Mouse (Mus musculus): ENCODE measurements at regions not wholly inside any gene's neighbourhood (a gene's known extent, or its start where the extent isn't known, plus 50 kb on each side); places are given as distances from the start of the nearest gene placed in this dataset.

DNA sequence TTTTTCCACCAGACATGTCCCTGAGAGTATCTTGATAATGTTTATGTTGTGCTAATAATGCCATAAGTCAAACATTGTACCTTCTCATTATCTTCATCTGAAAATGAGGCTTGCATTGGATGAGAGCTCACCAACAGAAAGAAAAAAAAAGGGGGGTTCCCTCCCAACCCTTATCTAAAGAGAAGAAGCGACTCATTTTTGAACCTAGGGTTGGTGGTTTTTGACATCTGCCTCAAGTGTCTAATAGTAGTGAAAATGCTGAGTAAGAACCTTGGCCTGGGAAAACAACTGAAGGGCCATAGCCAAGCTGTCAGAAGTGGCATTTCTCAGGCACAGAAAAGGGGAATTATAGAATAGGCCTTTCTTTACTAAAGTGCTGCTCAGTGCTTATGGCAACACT lies 577.3 kb downstream of the Adgrl2 start:
- H3K36me3 ChIP-seq (ENCODE audit: control insufficient read depth, insufficient read depth, low read length): no peaks in the 10 kb centered on the region
- TF ChIP-seq CTCF (IDR thresholded peaks at IDR 0.05; ENCODE audit: extremely low read depth, insufficient read length, insufficient replicate concordance, low read depth, low read length): no peak
- no peak for TF ChIP-seq POLR2A (IDR thresholded peaks at IDR 0.05; ENCODE audit: low read depth, low read length)
- no peaks in the 10 kb centered on the region for H3K27me3 ChIP-seq (ENCODE audit: control insufficient read depth, insufficient read depth, low read length)
- H3K4me3 ChIP-seq (ENCODE audit: low read depth, low read length): no peak overlapping the region
- H3K27ac ChIP-seq (ENCODE audit: insufficient read depth, low read depth, low read length): no peak overlapping the region
- H3K4me1 ChIP-seq (ENCODE audit: control insufficient read depth, insufficient read depth, insufficient read length, low read length): 0 out of 2 replicates have a peak, but pooled peaks cover 1% of the 10 kb centered on the region
- WGBS: 76% methylated on average over 1 of the region's 1 CpGs

DNA sequence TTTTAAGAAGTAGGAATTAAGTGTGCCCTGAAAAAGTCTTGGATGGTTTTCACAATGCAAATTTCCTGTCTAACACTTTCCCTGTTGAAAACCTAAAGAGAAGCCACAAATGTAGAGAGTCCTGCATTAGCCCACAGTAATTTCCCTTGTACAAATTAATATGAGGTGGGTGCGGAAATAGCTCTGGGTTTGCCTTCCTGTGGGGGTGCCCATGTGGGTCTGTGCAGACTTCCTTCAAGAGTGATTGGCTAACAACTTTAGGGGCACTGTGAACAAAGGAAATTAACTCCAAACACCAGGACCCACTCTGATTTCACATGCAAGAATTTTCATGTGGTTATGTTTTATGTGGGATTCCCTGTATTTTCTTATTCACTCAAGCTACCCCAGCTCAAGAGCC lies 578.2 kb downstream of the Adgrl2 start:
- H3K27me3 ChIP-seq (ENCODE audit: control insufficient read depth, insufficient read depth, low read length): no peaks in the 10 kb centered on the region
- H3K27ac ChIP-seq (ENCODE audit: insufficient read depth, low read depth, low read length): no peak overlapping the region
- H3K4me1 ChIP-seq (ENCODE audit: control insufficient read depth, insufficient read depth, insufficient read length, low read length): no peaks in the 10 kb centered on the region
- H3K4me3 ChIP-seq (ENCODE audit: low read depth, low read length): no peak overlapping the region
- TF ChIP-seq POLR2A (IDR thresholded peaks at IDR 0.05; ENCODE audit: low read depth, low read length): no peak
- TF ChIP-seq CTCF (IDR thresholded peaks at IDR 0.05; ENCODE audit: extremely low read depth, insufficient read length, insufficient replicate concordance, low read depth, low read length): no peak
- no peaks in the 10 kb centered on the region for H3K36me3 ChIP-seq (ENCODE audit: control insufficient read depth, insufficient read depth, low read length)
- 87% methylated on average over 1 of the region's 1 CpGs for WGBS

DNA sequence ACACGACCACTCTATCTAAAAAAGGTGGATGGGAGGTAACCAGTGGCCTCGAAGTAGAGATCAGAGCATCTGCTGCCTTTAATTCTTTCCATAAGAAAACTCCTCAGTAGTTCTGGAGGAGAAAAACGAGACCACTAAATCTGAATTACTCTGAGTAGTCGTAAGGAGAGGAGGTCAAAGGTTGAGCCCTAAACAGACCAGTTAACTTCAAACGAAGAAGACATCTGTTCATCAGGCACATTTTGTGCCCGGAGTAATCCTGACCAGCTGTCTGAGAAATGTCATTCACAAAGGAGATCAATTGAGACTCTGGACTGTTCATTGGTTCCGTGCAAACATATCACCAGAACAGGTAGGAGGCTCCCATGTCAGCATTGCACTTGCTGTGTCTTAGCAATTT lies 592.0 kb downstream of the Adgrl2 start:
- Histone ChIP-seq H3K4me1 (ENCODE audit: control insufficient read depth, insufficient read depth, insufficient read length, low read length) (no peaks in the 10 kb centered on the region), H3K27ac (ENCODE audit: insufficient read depth, low read depth, low read length) (no peak overlapping the region), H3K4me3 (ENCODE audit: low read depth, low read length) (no peak overlapping the region), H3K27me3 (ENCODE audit: control insufficient read depth, insufficient read depth, low read length) (no peaks in the 10 kb centered on the region), H3K36me3 (ENCODE audit: control insufficient read depth, insufficient read depth, low read length) (no peaks in the 10 kb centered on the region)
- TF ChIP-seq CTCF (IDR thresholded peaks at IDR 0.05; ENCODE audit: extremely low read depth, insufficient read length, insufficient replicate concordance, low read depth, low read length): no peak
- no peak for TF ChIP-seq POLR2A (IDR thresholded peaks at IDR 0.05; ENCODE audit: low read depth, low read length)
- WGBS: 39% methylated on average over 7 of the region's 7 CpGs

DNA sequence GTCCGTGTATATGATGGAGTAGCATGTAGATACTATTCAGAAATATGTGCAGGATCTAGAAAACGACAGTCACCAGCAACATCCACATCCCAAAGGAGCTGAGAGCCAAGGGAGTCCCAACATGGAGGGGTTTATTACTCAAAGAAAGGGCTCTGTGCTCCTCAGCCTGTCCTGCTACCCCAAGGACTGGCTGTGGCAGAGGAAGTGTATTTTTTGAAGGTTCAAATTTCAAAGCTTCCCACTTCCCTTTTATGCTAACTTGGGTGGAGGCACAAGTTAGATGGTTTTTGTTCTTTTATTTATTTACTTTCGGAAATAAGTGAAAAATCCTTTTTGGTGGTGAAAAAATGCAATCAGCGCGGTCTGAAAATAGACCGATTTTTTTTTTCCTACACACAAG lies 602.8 kb downstream of the Adgrl2 start:
- no peak overlapping the region for H3K4me3 ChIP-seq (ENCODE audit: low read depth, low read length)
- no peaks in the 10 kb centered on the region for H3K36me3 ChIP-seq (ENCODE audit: control insufficient read depth, insufficient read depth, low read length)
- H3K27ac ChIP-seq (ENCODE audit: insufficient read depth, low read depth, low read length): no peak overlapping the region
- 74% methylated on average over 6 of the region's 6 CpGs for WGBS
- H3K27me3 ChIP-seq (ENCODE audit: control insufficient read depth, insufficient read depth, low read length): no peaks in the 10 kb centered on the region
- H3K4me1 ChIP-seq (ENCODE audit: control insufficient read depth, insufficient read depth, insufficient read length, low read length): no peaks in the 10 kb centered on the region
- no peak for TF ChIP-seq POLR2A (IDR thresholded peaks at IDR 0.05; ENCODE audit: low read depth, low read length)
- TF ChIP-seq CTCF (IDR thresholded peaks at IDR 0.05; ENCODE audit: extremely low read depth, insufficient read length, insufficient replicate concordance, low read depth, low read length): no peak

DNA sequence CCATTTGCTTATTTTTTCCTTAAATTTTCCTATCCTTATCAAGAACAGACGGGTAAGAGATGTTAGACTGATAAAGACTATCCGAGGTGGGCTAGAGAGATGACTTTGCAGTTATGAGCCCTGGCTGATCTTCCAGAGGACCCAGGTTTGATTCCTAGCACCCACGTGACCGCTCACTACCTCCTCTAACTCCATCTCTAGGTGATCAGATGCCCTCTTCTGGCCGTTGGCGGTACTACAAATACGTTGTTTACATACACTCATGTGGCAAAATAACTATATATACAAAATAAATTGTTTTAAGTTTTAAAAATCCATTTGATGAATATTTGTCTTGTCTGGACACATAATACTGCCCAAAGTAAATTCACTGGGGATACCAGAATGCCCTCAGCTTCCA lies 604.6 kb downstream of the Adgrl2 start:
- Histone ChIP-seq H3K27me3 (ENCODE audit: control insufficient read depth, insufficient read depth, low read length) (no peaks in the 10 kb centered on the region), H3K27ac (ENCODE audit: insufficient read depth, low read depth, low read length) (no peak overlapping the region), H3K4me3 (ENCODE audit: low read depth, low read length) (no peak overlapping the region), H3K4me1 (ENCODE audit: control insufficient read depth, insufficient read depth, insufficient read length, low read length) (no peaks in the 10 kb centered on the region), H3K36me3 (ENCODE audit: control insufficient read depth, insufficient read depth, low read length) (no peaks in the 10 kb centered on the region)
- 93% methylated on average over 7 of the region's 7 CpGs for WGBS
- TF ChIP-seq POLR2A (IDR thresholded peaks at IDR 0.05; ENCODE audit: low read depth, low read length) (no peak), CTCF (IDR thresholded peaks at IDR 0.05; ENCODE audit: extremely low read depth, insufficient read length, insufficient replicate concordance, low read depth, low read length) (peak; percentile 47; the same call in 1 of the 2 replicates)

DNA sequence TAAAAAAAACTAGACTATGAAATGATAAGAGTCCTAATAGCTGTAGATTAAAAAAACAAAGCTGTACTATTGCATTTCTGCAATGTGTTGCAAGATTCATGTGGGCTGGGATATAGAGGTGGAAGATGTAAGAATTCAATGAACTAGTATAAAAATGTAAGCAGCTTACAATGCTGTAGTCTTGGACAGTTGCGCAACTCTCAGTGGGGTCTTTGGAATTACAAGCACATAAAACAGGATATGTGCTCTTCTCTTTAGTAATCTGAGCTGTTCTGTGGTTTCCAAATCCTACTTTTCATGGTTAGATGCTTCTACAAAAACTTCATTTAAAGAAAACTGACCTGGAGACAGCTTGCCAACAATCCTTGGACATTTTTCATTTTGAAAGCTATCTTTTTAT lies 609.3 kb downstream of the Adgrl2 start:
- Histone ChIP-seq H3K4me1 (ENCODE audit: control insufficient read depth, insufficient read depth, insufficient read length, low read length) (no peaks in the 10 kb centered on the region), H3K4me3 (ENCODE audit: low read depth, low read length) (no peak overlapping the region), H3K36me3 (ENCODE audit: control insufficient read depth, insufficient read depth, low read length) (no peaks in the 10 kb centered on the region), H3K27ac (ENCODE audit: insufficient read depth, low read depth, low read length) (no peak overlapping the region), H3K27me3 (ENCODE audit: control insufficient read depth, insufficient read depth, low read length) (no peaks in the 10 kb centered on the region)
- no peak for TF ChIP-seq POLR2A (IDR thresholded peaks at IDR 0.05; ENCODE audit: low read depth, low read length)
- TF ChIP-seq CTCF (IDR thresholded peaks at IDR 0.05; ENCODE audit: extremely low read depth, insufficient read length, insufficient replicate concordance, low read depth, low read length): no peak
- 94% methylated on average over 1 of the region's 1 CpGs for WGBS

DNA sequence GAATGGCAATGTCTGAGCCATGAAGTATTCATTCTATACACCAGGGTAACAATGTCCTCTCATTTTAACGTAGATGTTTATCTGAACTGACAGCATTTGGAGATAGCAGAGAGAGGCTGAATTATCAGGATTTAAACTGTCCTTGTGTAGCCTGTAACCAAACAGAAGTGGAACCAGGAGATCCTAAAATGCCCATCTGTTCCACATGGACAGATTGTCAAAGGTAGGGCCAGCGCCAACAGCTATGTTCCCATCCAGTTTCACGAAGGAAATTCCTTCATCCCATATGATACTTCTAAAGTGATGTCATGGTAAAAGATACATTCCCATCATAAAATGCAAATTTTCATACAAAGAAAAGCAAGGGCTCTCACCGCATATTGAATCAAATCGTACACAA lies 627.0 kb downstream of the Adgrl2 start:
- no peak overlapping the region for H3K4me3 ChIP-seq (ENCODE audit: low read depth, low read length)
- H3K27me3 ChIP-seq (ENCODE audit: control insufficient read depth, insufficient read depth, low read length): no peaks in the 10 kb centered on the region
- WGBS: 83% methylated on average over 5 of the region's 5 CpGs
- H3K4me1 ChIP-seq (ENCODE audit: control insufficient read depth, insufficient read depth, insufficient read length, low read length): no peaks in the 10 kb centered on the region
- H3K27ac ChIP-seq (ENCODE audit: insufficient read depth, low read depth, low read length): no peak overlapping the region
- TF ChIP-seq CTCF (IDR thresholded peaks at IDR 0.05; ENCODE audit: extremely low read depth, insufficient read length, insufficient replicate concordance, low read depth, low read length) (no peak), POLR2A (IDR thresholded peaks at IDR 0.05; ENCODE audit: low read depth, low read length) (no peak)
- H3K36me3 ChIP-seq (ENCODE audit: control insufficient read depth, insufficient read depth, low read length): no peaks in the 10 kb centered on the region

DNA sequence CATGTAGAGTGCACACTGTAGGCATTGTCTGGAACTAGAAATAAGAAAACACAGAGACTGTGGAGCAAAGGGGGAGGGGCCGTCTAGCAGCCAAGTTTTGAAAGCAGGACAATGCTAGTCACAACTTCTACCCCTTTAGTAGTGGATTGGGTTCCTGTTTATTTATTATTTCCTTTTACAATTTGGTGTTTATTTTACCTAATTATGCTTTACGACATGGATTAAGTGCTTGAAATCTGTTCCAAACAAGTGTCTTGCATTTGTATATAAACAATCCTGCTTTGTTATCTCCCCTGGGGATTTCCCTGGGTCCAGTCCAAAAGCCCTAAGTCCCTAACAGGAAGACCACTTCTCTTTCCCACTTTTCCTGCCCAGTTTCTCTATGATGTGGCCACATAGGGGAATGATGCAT lies 627.9 kb downstream of the Adgrl2 start:
- H3K36me3 ChIP-seq (ENCODE audit: control insufficient read depth, insufficient read depth, low read length): no peaks in the 10 kb centered on the region
- 51% methylated on average over 2 of the region's 2 CpGs for WGBS
- no peak overlapping the region for H3K27ac ChIP-seq (ENCODE audit: insufficient read depth, low read depth, low read length)
- H3K4me3 ChIP-seq (ENCODE audit: low read depth, low read length): no peak overlapping the region
- H3K27me3 ChIP-seq (ENCODE audit: control insufficient read depth, insufficient read depth, low read length): no peaks in the 10 kb centered on the region
- no peak for TF ChIP-seq CTCF (IDR thresholded peaks at IDR 0.05; ENCODE audit: extremely low read depth, insufficient read length, insufficient replicate concordance, low read depth, low read length)
- no peak for TF ChIP-seq POLR2A (IDR thresholded peaks at IDR 0.05; ENCODE audit: low read depth, low read length)
- H3K4me1 ChIP-seq (ENCODE audit: control insufficient read depth, insufficient read depth, insufficient read length, low read length): no peaks in the 10 kb centered on the region
